Comparison of ENCODE assay signal across 35 mouse cellular contexts in the genomic region with DNA sequence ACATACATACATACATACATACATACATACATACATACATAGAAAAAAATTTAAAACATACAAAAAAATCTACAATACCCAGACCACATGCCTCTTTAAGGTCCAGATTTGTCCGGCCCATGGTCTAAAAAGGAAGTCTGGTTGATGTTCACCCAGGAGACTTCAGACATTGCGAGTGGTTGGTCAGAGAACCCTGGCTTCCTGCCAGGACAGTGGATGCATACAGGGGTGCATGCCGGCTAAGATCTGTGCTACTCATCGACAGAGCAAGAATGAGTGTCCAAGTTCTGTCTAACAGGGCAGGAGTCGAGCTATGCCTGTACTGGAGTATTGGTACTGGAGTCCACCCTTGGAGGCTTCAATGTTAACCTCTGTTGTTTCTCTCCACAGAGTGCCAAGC. TPM values are rescaled to one million over a fixed set of nuclear protein-coding genes. Genes with fewer than 3 reads are reported as not detected.
DNase-seq lines count a peak whose midpoint lies in the region; ATAC-seq and TF ChIP-seq lines count a peak whose summit lies in the region.
"Had no signal": no experiment of that assay in that cellular context is flagged by ENCODE, and none has a peak within 500 bp of the region (broad histone marks: within the 10 kb centered on the region; RNA-seq: fewer than 3 reads in every experiment).

No protein-coding gene starts in this region.

- H3K27ac ChIP-seq in heart, postnatal 0 days (ENCODE audit: low read depth) = no peak overlapping the region
- H3K27ac ChIP-seq in lung, embryonic 14.5 days (ENCODE audit: low read depth) = no peak overlapping the region
- H3K27ac ChIP-seq: embryonic facial prominence, embryonic 13.5 days; forebrain, embryonic 10.5 days; forebrain, embryonic 15.5 days; heart, embryonic 13.5 days; hindbrain, embryonic 10.5 days; left cerebral cortex, adult 2 months; liver, embryonic 13.5 days; midbrain, embryonic 12.5 days; neural tube, embryonic 12.5 days; stomach, postnatal 0 days had no signal

- DNase-seq in heart, postnatal 0 days (ENCODE audit: low spot score) = no peak
- DNase-seq in heart, adult 11 months = no peak
- peak; percentile 42 for DNase-seq in lung, embryonic 14.5 days
- DNase-seq in lung, postnatal 4 days = no peak
- peak; percentile 91 to 94 for DNase-seq in kidney, postnatal 25 days
- DNase-seq: adrenal gland, postnatal 25 days; cerebellum, adult 11-12 months; cerebellum, adult 9-11 months; heart, postnatal 14 days; left cerebral cortex, postnatal 4 days; liver, embryonic 13.5 days; lung, adult 2 months; lung, postnatal 14 days; right cerebral cortex, postnatal 4 days; thymus, adult 18-20 months; thymus, postnatal 25 days had no signal

- H3K4me2 ChIP-seq in heart, postnatal 0 days (ENCODE audit: low read depth, low read length) = no peak overlapping the region
- H3K4me2 ChIP-seq in lung, embryonic 14.5 days = no peak overlapping the region
- H3K4me2 ChIP-seq: embryonic facial prominence, embryonic 13.5 days; forebrain, embryonic 15.5 days; heart, embryonic 13.5 days; liver, embryonic 13.5 days; midbrain, embryonic 12.5 days; neural tube, embryonic 12.5 days had no signal

- H3K9me3 ChIP-seq in heart, postnatal 0 days (replicated peaks; ENCODE audit: control insufficient read depth, low read length) = no peaks in the 10 kb centered on the region
- H3K9me3 ChIP-seq in lung, embryonic 14.5 days (ENCODE audit: low read depth, low read length) = no peaks in the 10 kb centered on the region
- H3K9me3 ChIP-seq: embryonic facial prominence, embryonic 13.5 days; forebrain, embryonic 10.5 days; forebrain, embryonic 15.5 days; heart, embryonic 13.5 days; hindbrain, embryonic 10.5 days; liver, embryonic 13.5 days; midbrain, embryonic 12.5 days; neural tube, embryonic 12.5 days had no signal

- H3K27me3 ChIP-seq in heart, postnatal 0 days (ENCODE audit: control insufficient read depth, insufficient read depth, low read length) = no peaks in the 10 kb centered on the region
- no peaks in the 10 kb centered on the region for H3K27me3 ChIP-seq in lung, embryonic 14.5 days (ENCODE audit: insufficient read depth, low read length)
- H3K27me3 ChIP-seq: embryonic facial prominence, embryonic 13.5 days; forebrain, embryonic 15.5 days; heart, embryonic 13.5 days; liver, embryonic 13.5 days; midbrain, embryonic 12.5 days; neural tube, embryonic 12.5 days had no signal

- ATAC-seq in heart, postnatal 0 days (ENCODE audit: insufficient read depth, low read depth) = 0 out of 2 replicates have a peak, but pooled peaks have one; percentile 19
- ATAC-seq in lung, embryonic 14.5 days (ENCODE audit: insufficient read depth) = no peak
- ATAC-seq in CD4-positive, CD25-positive, alpha-beta regulatory T cell, adult 4 months = no peak
- no peak for ATAC-seq in megakaryocyte-erythroid progenitor cell, adult 5-6 weeks (replicated peaks; ENCODE audit: low FRiP score, low TSS enrichment, poor library complexity, severe bottlenecking)
- ATAC-seq: forebrain, embryonic 15.5 days; hindbrain, embryonic 16.5 days had no signal

- TF ChIP-seq EP300 in heart, postnatal 0 days (IDR thresholded peaks at IDR 0.05; ENCODE audit: low read depth) = no peak

- TF ChIP-seq CTCF in heart, postnatal 0 days (IDR thresholded peaks at IDR 0.05; ENCODE audit: low read depth) = no peak
- no peak for TF ChIP-seq CTCF in lung, embryonic 14.5 days (IDR thresholded peaks at IDR 0.05; ENCODE audit: low read depth)

- peaks cover 4% of the 10 kb centered on the region; the same call in 1 of the 2 replicates for H3K4me1 ChIP-seq in heart, postnatal 0 days (ENCODE audit: control insufficient read depth, insufficient read depth)
- no peaks in the 10 kb centered on the region for H3K4me1 ChIP-seq in lung, embryonic 14.5 days (ENCODE audit: insufficient read depth)
- H3K4me1 ChIP-seq: forebrain, embryonic 15.5 days; liver, embryonic 13.5 days; neural tube, embryonic 12.5 days had no signal

- H3K9ac ChIP-seq in heart, postnatal 0 days (replicated peaks; ENCODE audit: low read depth, low read length) = no peak overlapping the region
- no peak overlapping the region for H3K9ac ChIP-seq in lung, embryonic 14.5 days
- H3K9ac ChIP-seq: embryonic facial prominence, embryonic 13.5 days; forebrain, embryonic 15.5 days; heart, embryonic 13.5 days; liver, embryonic 13.5 days; midbrain, embryonic 12.5 days; neural tube, embryonic 12.5 days had no signal

- H3K4me3 ChIP-seq in heart, postnatal 0 days (ENCODE audit: low read depth, low read length) = no peak overlapping the region
- H3K4me3 ChIP-seq in lung, embryonic 14.5 days (ENCODE audit: low read depth, low read length) = no peak overlapping the region
- H3K4me3 ChIP-seq: embryonic facial prominence, embryonic 13.5 days; forebrain, embryonic 10.5 days; forebrain, embryonic 15.5 days; heart, embryonic 13.5 days; hindbrain, embryonic 10.5 days; left cerebral cortex, adult 2 months; liver, embryonic 13.5 days; midbrain, embryonic 12.5 days; myocyte; neural tube, embryonic 12.5 days had no signal

- 24% methylated on average over 5 of the region's 5 CpGs for WGBS in heart, postnatal 0 days
- 37% methylated on average over 5 of the region's 5 CpGs for WGBS in lung, embryonic 14.5 days

- H3K36me3 ChIP-seq in heart, postnatal 0 days (replicated peaks; ENCODE audit: control insufficient read depth, insufficient read depth, low read length) = peaks cover 83% of the 10 kb centered on the region
- H3K36me3 ChIP-seq in lung, embryonic 14.5 days (ENCODE audit: insufficient read depth) = no peaks in the 10 kb centered on the region
- H3K36me3 ChIP-seq: embryonic facial prominence, embryonic 13.5 days; forebrain, embryonic 10.5 days; forebrain, embryonic 15.5 days; hindbrain, embryonic 10.5 days; liver, embryonic 13.5 days; midbrain, embryonic 12.5 days; neural tube, embryonic 12.5 days had no signal

RNA-seq across cellular contexts. Expression of gene Trim63, which starts 9.7 kb away (rescaled TPM):
- 168 and 170 TPM in 2 replicates for total RNA-seq in heart, postnatal 0 days (2014; rRNA removed; ENCODE audit: low replicate concordance)
- 248 and 281 TPM in 2 replicates for polyA plus RNA-seq in heart, postnatal 0 days (2015; fragmentation: Nextera tagmentation; extraction: Ambion mirVana)
- polyA plus RNA-seq in lung, embryonic 14.5 days (2014; fragmentation: Nextera tagmentation; extraction: Ambion mirVana) = 0.28 TPM in 1 of 2 replicates, not detected in the other
- polyA plus RNA-seq in CD4-positive, CD25-positive, alpha-beta regulatory T cell, adult 4 months (2017; shearing (Covaris generic)) = not detected
- total RNA-seq in megakaryocyte-erythroid progenitor cell, adult 5-6 weeks (2014; fragmentation: Nextera tagmentation) = not detected in 2 replicates
- not detected in 2 replicates for total RNA-seq in megakaryocyte-erythroid progenitor cell, adult 5-6 weeks (2017)
- total RNA-seq: adrenal gland, postnatal 25 days; common myeloid progenitor, adult 5-6 weeks; layer of hippocampus, adult 18-20 months; megakaryocyte progenitor cell, adult 5-6 weeks had no signal
- polyA plus RNA-seq: intestine, embryonic 14.5 days had no signal

RNA-seq across cellular contexts. Expression of gene Slc30a2, which starts 18.3 kb away (rescaled TPM):
- 0.38 TPM in 1 of 2 replicates, not detected in the other for total RNA-seq in heart, postnatal 0 days (2014; rRNA removed; ENCODE audit: low replicate concordance)
- 0.16 and 0.33 TPM in 2 replicates for polyA plus RNA-seq in heart, postnatal 0 days (2015; fragmentation: Nextera tagmentation; extraction: Ambion mirVana)
- 0.05 TPM in 1 of 2 replicates, not detected in the other for polyA plus RNA-seq in lung, embryonic 14.5 days (2014; fragmentation: Nextera tagmentation; extraction: Ambion mirVana)
- polyA plus RNA-seq in CD4-positive, CD25-positive, alpha-beta regulatory T cell, adult 4 months (2017; shearing (Covaris generic)) = under 1 TPM; 0.19 TPM
- not detected in 2 replicates for total RNA-seq in megakaryocyte-erythroid progenitor cell, adult 5-6 weeks (2014; fragmentation: Nextera tagmentation)
- total RNA-seq in megakaryocyte-erythroid progenitor cell, adult 5-6 weeks (2017) = not detected in 2 replicates
- total RNA-seq: common myeloid progenitor, adult 5-6 weeks; layer of hippocampus, postnatal 14 days; left cerebral cortex, adult 2 months; left cerebral cortex, postnatal 4 days; midbrain, postnatal 0 days had no signal
- polyA plus RNA-seq: forebrain, embryonic 10.5 days; liver, embryonic 13.5 days; neural tube, embryonic 12.5 days had no signal

RNA-seq across cellular contexts. Expression of gene Pdik1l, which starts 37.0 kb away (rescaled TPM):
- 6.6 and 31.0 TPM in 2 replicates for total RNA-seq in heart, postnatal 0 days (2014; rRNA removed; ENCODE audit: low replicate concordance)
- polyA plus RNA-seq in heart, postnatal 0 days (2015; fragmentation: Nextera tagmentation; extraction: Ambion mirVana) = 7.7 and 9.4 TPM in 2 replicates
- polyA plus RNA-seq in lung, embryonic 14.5 days (2014; fragmentation: Nextera tagmentation; extraction: Ambion mirVana) = 21.2 and 21.4 TPM in 2 replicates
- 10 to 100 TPM; 20.7 to 24.2 TPM for polyA plus RNA-seq in CD4-positive, CD25-positive, alpha-beta regulatory T cell, adult 4 months (2017; shearing (Covaris generic))
- total RNA-seq in megakaryocyte-erythroid progenitor cell, adult 5-6 weeks (2014; fragmentation: Nextera tagmentation) = 12.1 and 25.9 TPM in 2 replicates
- total RNA-seq in megakaryocyte-erythroid progenitor cell, adult 5-6 weeks (2017) = 26.8 and 33.9 TPM in 2 replicates

RNA-seq across cellular contexts. Expression of gene Extl1, which starts 59.0 kb away (rescaled TPM):
- total RNA-seq in heart, postnatal 0 days (2014; rRNA removed; ENCODE audit: low replicate concordance) = 3.1 and 11.5 TPM in 2 replicates
- 2.9 and 3.4 TPM in 2 replicates for polyA plus RNA-seq in heart, postnatal 0 days (2015; fragmentation: Nextera tagmentation; extraction: Ambion mirVana)
- polyA plus RNA-seq in lung, embryonic 14.5 days (2014; fragmentation: Nextera tagmentation; extraction: Ambion mirVana) = 2.9 and 3.7 TPM in 2 replicates
- polyA plus RNA-seq in CD4-positive, CD25-positive, alpha-beta regulatory T cell, adult 4 months (2017; shearing (Covaris generic)) = 1 to 10 TPM; 2.2 to 2.3 TPM
- not detected in 2 replicates for total RNA-seq in megakaryocyte-erythroid progenitor cell, adult 5-6 weeks (2014; fragmentation: Nextera tagmentation)
- total RNA-seq in megakaryocyte-erythroid progenitor cell, adult 5-6 weeks (2017) = not detected in 2 replicates
- total RNA-seq: common myeloid progenitor, adult 5-6 weeks; megakaryocyte progenitor cell, adult 5-6 weeks had no signal

Comparison
In these comparisons a context has a peak if more than half of its experiments do, and no peak if none do; other contexts are left out.
1. DNase-seq: peak in lung, embryonic 14.5 days (single experiment) and kidney, postnatal 25 days (2 of 2); none in heart, postnatal 0 days (single experiment), heart, adult 11 months (single experiment) and lung, postnatal 4 days (0 of 2).
2. RNA of gene Trim63, which starts 9.7 kb away (polyA plus RNA-seq): 248 to 281 TPM in heart, postnatal 0 days; 0.28 TPM in lung, embryonic 14.5 days and not detected in CD4-positive, CD25-positive, alpha-beta regulatory T cell, adult 4 months; every median in the first group is over 100 times any median in the second.